Mouse (Mus musculus) erythroblast, embryonic 14.5 days (primary cell): ENCODE measurements around the gene Pde11a.

Source experiments
- GATA1 ChIP-seq: IDR thresholded peaks from 2 replicates; pipeline ENCODE4 v1.6.1; 2012; ENCODE audit warnings: low read length, inconsistent platforms, mixed read lengths
- TAL1 ChIP-seq: IDR thresholded peaks from 3 replicates; pipeline ENCODE4 v1.6.1; 2012; ENCODE audit warnings: low read length, inconsistent platforms, mixed read lengths

- TF ChIP-seq GATA1 (no peak), TAL1 (no peak)
These were observed 75.9 kb downstream of the Pde11a start for GRCm38 (mm10) chr2:76262661-76263060.
